Mouse (Mus musculus) forebrain, embryonic 14.5 days (tissue): Measurements from ENCODE around the gene Gm4778. TPM values are rescaled to one million over a fixed set of nuclear protein-coding genes. Genes with fewer than 3 reads are reported as not detected.

Experiments used
- polyA plus RNA-seq: library from polyadenylated mRNA; unstranded; fragments of >200 nt; fragmentation: Nextera tagmentation; extraction: Ambion mirVana; gene quantifications from 2 replicates; pipeline ENCODE4 v1.2.1, GENCODE M21; 2014

Gm4778 gene
- polyA plus RNA-seq, 1 experiment from 2014 or later, result not detected

Other genes with a start within 250 kb of the Gm4778 start
- gene Gm9125, start 209.2 kb upstream of the Gm4778 start, polyA plus RNA-seq, result not detected in 2 replicates
- gene Gm10697, start 191.4 kb upstream of the Gm4778 start, polyA plus RNA-seq, result not detected in 2 replicates
- not detected in 2 replicates for gene Gm10696, start 85.8 kb upstream of the Gm4778 start, polyA plus RNA-seq
- gene Gm5286, start 67.3 kb upstream of the Gm4778 start, polyA plus RNA-seq, result not detected in 2 replicates
- gene Them4, start 46.1 kb downstream of the Gm4778 start, polyA plus RNA-seq, result 38.6 and 38.8 TPM in 2 replicates
- 0.80 and 0.86 TPM in 2 replicates for gene Them5, start 78.1 kb downstream of the Gm4778 start, polyA plus RNA-seq
- gene C2cd4d, start 98.4 kb downstream of the Gm4778 start, polyA plus RNA-seq, result 1.5 TPM in 2 replicates
- 1.0 and 1.4 TPM in 2 replicates for gene Rorc, start 108.8 kb downstream of the Gm4778 start, polyA plus RNA-seq
- 0.33 and 0.42 TPM in 2 replicates for gene Lingo4, start 134.5 kb downstream of the Gm4778 start, polyA plus RNA-seq
- gene Tdrkh, start 149.2 kb downstream of the Gm4778 start, polyA plus RNA-seq, result 59.8 and 61.9 TPM in 2 replicates
- 57.2 and 58.6 TPM in 2 replicates for gene Mrpl9, start 179.3 kb downstream of the Gm4778 start, polyA plus RNA-seq
- gene Oaz3, start 179.9 kb downstream of the Gm4778 start, polyA plus RNA-seq, result 0.38 and 0.78 TPM in 2 replicates
- gene Celf3, start 214.3 kb downstream of the Gm4778 start, polyA plus RNA-seq, result 301 and 306 TPM in 2 replicates
- 14.7 and 19.2 TPM in 2 replicates for gene Riiad1, start 216.3 kb downstream of the Gm4778 start, polyA plus RNA-seq